Mouse (Mus musculus) retina, adult 2 months (tissue): ENCODE results near the gene Ror1.

Source experiments
- DNase-seq: peaks from one replicate; pipeline ENCODE4 v3.0.0-alpha.2; 2012; ENCODE audit warnings: low read depth, low spot score

Gene Ror1

GRCm38 (mm10) chr4:100116366-100116765, 20.8 kb downstream of the Ror1 start:
- DNase-seq: no peak

GRCm38 (mm10) chr4:100118676-100119075, 23.1 kb downstream of the Ror1 start:
- DNase-seq: no peak

GRCm38 (mm10) chr4:100119431-100119830, 23.8 kb downstream of the Ror1 start:
- no peak for DNase-seq

GRCm38 (mm10) chr4:100120547-100120946, 25.0 kb downstream of the Ror1 start:
- no peak for DNase-seq

- DNase-seq: no peak
Measured at GRCm38 (mm10) chr4:100122436-100122835, 26.8 kb downstream of the Ror1 start.

GRCm38 (mm10) chr4:100123519-100123918, 27.9 kb downstream of the Ror1 start:
- DNase-seq: no peak

- DNase-seq: no peak
Measured at GRCm38 (mm10) chr4:100124056-100124455, 28.5 kb downstream of the Ror1 start.

GRCm38 (mm10) chr4:100124935-100125334, 29.3 kb downstream of the Ror1 start:
- no peak for DNase-seq

GRCm38 (mm10) chr4:100126531-100127310, 31.1 kb downstream of the Ror1 start:
- no peak for DNase-seq

GRCm38 (mm10) chr4:100128026-100128922, 32.7 kb downstream of the Ror1 start:
- DNase-seq: no peak

GRCm38 (mm10) chr4:100129201-100129600, 33.6 kb downstream of the Ror1 start:
- DNase-seq: no peak

- DNase-seq: no peak
Measured at GRCm38 (mm10) chr4:100130771-100131475, 35.3 kb downstream of the Ror1 start.

- DNase-seq: no peak
Measured at GRCm38 (mm10) chr4:100131488-100131887, 35.9 kb downstream of the Ror1 start.

- DNase-seq: no peak
Measured at GRCm38 (mm10) chr4:100132261-100132660, 36.7 kb downstream of the Ror1 start.

- DNase-seq: no peak
Measured at GRCm38 (mm10) chr4:100136046-100136445, 40.5 kb downstream of the Ror1 start.

- DNase-seq: no peak
Measured at GRCm38 (mm10) chr4:100137102-100137835, 41.7 kb downstream of the Ror1 start.

GRCm38 (mm10) chr4:100141626-100142025, 46.0 kb downstream of the Ror1 start:
- no peak for DNase-seq

GRCm38 (mm10) chr4:100144744-100145143, 49.2 kb downstream of the Ror1 start:
- DNase-seq: no peak

GRCm38 (mm10) chr4:100150797-100151196, 55.2 kb downstream of the Ror1 start:
- DNase-seq: no peak

GRCm38 (mm10) chr4:100154560-100155130, 59.1 kb downstream of the Ror1 start:
- no peak for DNase-seq

- DNase-seq: no peak
Measured at GRCm38 (mm10) chr4:100155731-100156130, 60.1 kb downstream of the Ror1 start.
